Mouse (Mus musculus) inflammation-experienced regulatory T-cells (primary cell): Measurements from ENCODE around the gene Gm20823. TPM values are rescaled to one million over a fixed set of nuclear protein-coding genes. Genes with fewer than 3 reads are reported as not detected.

ENCODE experiments used
- polyA plus RNA-seq, 2 experiments: library from polyadenylated mRNA; unstranded; fragments of 100-300 nt; shearing (Covaris generic); gene quantifications; one replicate each; pipeline ENCODE4 v1.2.1; 2017

Gene Gm20823
- not detected for polyA plus RNA-seq

DNA sequence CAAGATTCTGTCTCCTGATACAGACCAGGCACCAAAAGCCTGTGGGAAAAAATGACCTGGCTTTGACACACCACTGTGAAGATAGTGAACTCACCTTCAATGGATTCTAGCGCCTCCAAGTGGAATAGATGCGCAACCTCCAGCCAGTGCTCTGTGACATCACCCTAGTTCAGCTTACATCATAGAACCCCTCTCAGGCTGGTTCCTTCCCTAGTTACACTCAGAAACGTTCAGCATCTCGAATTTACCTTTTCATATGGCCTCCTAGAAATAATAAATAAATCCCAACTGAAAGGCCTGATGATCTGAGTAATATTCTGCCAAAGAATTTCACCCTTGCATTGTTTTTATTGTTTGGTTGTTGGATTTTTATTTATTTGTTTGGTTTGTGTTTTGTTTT lies at the start of gene Gm20823:
Gene Gm20823, minus strand, starts transcription at position 101 of the 400 bp plus-strand sequence.

